Mouse (Mus musculus) kidney, postnatal 36 days (tissue): ENCODE measurements around the gene Abraxas1.

Experiments used
- DNase-seq, 2 experiments: peaks; one replicate each; pipeline ENCODE4 v3.0.0; 2021 to 2022; ENCODE audit warnings: mixed read lengths in 2 of 2

The Abraxas1 gene

DNA sequence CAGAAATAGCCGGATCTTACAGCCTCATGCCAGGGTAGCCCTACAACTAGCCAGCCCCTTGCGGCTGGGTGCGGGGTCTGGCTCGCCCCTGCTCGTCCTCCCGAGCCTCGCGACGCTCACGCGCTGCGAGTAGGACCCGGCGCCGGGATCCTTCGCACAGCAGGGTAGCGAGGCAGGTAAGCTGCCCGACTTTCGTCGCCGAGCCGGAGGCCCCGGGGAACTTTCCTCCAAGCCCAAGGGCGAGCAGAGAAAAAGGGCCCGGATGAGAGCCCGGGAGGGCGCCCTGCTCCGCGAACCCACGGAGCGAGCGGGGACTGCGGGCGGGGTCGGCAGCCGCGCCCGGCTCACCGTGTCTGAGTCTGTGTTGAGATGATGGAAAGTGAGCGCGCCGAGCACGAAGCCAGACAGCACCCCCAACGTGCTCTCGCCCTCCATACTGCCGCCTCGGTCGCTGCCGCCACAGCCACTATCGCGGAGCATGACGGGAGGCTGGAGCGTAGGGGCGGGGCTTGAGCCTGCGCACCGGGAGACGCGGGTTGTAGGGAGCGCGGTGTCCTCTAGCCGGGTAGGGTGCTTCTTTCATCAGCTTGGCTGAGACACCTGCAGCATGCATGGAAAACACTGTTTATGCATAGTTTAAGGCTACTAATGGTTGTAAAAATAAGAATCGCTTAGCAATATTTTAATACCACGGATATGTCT, at the start of gene Abraxas1:
Gene Abraxas1, minus strand, starts transcription at position 483 of the 702 bp plus-strand sequence.
- DNase-seq: peak; percentile 86 to 95

DNA sequence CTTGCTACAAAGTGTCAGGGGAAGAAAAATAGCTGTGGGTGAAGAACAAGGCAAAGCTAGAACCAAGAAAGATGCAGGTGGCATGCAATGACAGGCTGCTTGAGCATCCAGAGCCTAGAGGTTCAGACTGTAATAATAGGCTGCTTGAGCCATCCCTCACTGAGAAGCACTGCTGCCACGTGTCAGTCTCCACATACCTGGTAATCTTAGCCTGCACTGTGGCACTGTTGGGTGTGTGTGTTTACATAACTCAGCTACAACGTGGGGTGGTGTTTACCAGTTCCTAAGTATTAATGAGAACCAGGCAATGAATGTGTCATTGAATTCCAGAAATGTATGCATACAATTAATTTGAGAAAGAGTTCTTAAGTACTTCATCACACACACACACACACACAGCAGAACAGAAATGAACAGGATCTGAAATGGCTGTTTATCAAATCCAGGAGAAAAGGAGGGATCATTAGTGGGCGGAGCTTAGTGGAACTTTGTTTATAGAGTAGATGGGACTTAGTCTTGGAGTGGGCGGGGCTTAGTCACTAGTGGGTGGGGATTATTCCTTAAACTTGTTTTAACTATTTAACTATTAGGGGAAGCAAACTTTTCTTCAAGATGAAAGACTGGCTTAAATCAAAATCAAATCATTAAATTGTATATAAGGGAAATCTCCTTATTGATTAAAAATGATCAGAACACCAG, 48.6 kb upstream of the Abraxas1 start:
- DNase-seq: no peak

DNA sequence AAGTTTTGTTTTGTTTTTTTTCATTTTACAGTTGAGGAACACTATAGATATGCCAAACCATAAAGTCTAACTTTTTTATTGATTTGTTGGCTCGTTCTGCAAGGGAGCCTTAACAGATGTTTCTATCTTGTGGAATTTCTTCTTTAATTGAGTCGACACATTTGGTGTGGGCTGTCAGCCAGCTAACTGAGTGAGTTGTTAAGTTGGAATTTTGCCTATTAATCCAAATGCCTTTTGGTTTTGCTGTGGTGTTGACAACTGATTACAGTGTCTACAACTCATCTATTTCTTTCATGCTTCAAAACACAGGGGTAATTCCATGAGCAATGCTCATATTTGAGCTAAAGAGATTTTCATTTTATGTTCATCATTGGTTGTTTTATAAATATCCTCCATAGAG, 45.4 kb upstream of the Abraxas1 start:
- peak in 1 of 2 experiments; percentile 36 for DNase-seq

DNA sequence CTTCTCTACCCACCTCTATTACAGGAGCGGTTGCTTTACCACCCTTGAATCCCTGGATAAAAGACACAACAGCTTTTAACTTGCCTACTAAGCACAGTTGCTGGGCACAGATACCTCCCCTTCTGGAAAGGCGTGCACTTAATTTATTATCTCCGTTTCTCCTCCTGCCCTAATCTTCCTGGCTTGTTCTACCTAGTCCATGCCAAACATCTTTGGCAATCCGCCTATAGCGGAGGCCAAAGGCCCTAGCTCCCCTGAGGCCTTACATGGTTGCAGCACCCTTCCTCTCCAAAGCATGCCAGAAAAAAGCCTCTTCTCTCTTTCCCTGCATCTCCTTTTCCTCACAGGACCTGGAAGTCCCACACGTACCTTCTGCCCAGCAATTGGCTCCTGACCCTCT, 43.7 kb upstream of the Abraxas1 start:
- DNase-seq: peak; percentile 42 to 49

DNA sequence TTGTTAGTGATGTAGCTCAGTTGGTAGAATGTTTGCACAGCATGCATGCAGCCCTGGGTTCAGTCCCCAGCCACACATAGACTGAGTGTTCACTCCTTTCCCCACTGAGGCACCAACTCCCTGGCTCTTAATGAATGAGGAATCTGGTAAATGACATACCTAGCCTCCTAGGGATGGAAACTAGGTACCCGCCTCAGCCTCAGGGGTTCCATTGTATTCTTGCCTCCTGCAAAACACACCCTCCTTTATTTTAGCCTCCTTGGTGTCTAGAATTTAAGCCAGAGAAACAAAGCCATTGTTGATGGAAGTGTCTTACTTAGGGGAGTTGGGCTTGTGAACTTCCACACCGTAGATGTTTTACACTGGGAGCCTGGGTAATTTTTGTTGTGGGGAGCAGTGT, 42.3 kb upstream of the Abraxas1 start:
- no peak for DNase-seq

DNA sequence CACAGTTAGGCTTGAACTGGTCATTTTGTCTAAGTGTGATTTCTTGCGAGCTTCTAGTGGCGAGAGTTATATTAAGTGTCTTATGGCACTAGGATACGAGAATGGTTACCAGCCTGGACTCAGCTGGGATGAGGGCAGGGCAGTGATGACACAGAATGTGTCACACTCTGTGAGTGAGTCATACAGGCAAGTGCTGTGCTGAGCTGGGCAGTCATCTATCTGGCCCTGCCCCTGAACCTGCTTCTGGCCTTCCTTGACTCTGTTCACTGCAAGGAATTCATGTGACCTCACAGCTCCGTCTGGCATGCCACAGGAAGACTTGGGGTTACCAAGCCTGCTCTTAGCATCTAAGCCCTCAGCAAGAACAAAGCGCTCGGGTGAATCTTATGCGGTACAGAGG, 41.0 kb upstream of the Abraxas1 start:
- DNase-seq: no peak

DNA sequence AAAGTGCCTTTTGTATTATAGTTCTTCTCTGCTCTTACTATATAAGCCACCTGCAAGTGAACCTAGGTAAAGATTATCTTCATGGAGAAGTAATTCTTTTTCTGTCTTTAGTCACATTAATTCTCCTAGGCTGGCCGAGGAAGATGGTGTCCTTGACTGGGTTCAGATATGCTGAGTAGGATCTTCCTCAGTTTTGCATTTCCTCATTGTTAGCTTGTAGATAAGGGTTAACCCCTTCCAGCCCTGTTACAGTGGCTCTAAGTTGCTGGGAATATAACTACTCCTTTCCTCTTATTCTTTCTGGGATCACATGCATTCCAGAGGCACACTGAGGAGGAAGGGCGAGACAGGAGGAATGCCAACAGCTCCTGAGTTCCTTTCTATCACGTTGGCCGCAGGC, 40.4 kb upstream of the Abraxas1 start:
- no peak for DNase-seq

DNA sequence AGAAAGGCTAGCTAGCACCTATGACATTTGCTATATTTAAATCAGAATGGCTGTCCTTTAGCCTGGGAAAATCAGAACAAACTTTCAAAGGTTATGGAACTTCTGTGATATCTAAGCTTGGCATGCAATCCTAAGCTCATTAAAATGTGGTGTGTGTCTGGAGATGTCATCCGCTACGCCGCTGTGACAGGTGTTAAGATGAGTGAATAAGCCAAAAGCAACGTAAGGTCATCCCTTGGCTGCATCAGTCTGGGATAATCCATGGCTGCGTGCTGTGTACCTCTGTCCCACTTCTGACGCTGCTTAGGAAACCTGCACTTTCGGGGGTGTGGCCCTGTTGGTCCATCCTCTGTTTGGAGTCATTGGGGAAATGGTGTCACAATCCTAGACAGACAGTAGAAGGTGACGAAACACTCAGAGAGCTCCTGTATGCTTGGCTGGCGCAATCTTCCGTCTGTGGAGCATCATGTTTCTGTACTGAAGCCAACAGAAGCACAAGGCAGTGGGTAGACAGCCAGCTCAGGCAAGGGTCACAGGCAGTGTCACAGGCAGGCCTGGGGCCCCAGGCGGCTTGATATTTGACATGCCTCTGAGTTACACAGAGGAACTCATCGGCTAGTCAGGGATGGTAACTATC, 39.8 kb upstream of the Abraxas1 start:
- DNase-seq: peak; percentile 35 to 36

DNA sequence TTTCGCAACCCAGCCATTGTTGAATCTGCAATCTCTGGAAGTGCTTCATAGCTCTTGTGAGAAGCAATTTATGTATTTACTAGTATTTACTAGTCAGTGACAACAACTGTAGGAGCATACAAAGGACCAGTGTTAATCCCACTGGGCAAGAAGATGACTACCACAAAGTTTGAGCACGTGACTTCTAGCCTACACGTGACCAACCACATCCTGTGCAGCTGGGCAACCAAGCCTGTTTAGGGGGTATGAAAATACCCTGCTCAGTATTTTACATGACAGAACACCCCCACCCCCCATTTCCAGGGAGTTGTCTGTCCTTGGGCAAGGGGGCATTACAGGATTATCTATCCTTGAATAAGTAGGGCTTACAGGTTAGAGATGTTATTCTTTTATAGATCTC, 35.8 kb upstream of the Abraxas1 start:
- no peak for DNase-seq

DNA sequence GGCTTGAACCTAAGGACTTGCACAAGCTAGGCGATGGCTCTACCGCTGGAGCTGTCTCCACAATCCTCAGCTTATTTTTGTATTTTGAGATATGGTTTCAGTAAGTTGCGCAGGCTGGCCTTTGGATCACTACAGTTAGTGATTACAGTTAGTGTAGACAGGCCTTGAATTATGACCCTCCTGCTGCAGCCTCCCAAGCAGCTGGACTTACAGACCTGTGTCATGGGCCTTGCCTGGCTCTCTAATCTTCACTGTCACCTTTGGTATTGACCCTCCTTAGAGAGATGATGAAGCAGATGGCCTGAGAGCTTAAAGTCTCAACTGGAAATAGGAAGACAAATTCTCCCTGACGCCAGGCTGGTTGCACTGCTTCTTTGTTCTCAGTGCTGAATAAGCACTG, 33.2 kb upstream of the Abraxas1 start:
- no peak for DNase-seq

DNA sequence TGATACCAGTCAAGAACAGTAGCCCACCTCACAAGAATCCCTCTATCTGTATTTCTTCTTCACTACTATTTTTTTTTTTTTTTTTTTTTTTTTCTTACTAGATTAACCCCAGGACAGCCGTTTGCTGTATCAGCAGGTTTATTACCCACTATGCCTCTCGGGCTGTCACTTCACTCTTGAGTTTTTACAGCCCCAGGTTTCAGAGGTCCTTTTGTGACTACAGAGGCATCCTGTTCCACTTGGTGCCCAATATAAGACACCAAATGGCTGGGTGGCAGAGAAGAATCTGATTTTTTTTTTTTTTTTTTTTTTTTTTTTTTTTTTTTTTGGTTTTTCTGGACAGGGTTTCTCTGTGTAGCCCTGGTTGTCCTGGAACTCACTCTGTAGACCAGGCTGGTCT, 26.4 kb upstream of the Abraxas1 start:
- DNase-seq: no peak

DNA sequence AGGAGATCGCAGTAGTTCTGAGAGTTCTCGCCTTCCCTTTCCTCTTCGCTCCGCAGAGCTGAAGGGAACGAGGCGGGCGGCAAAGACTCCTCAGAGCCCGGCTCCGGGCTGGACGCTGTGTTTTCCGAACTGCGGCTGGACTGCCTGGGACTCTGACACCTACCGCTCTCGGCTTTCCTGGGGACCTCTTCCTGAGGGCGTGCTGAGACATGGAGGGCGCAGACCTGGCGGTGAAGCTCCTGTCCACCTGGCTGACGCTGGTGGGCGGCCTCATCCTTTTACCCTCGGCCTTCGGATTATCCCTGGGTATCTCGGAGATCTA, 25.8 kb upstream of the Abraxas1 start:
- peak; percentile 6 to 51 for DNase-seq

DNA sequence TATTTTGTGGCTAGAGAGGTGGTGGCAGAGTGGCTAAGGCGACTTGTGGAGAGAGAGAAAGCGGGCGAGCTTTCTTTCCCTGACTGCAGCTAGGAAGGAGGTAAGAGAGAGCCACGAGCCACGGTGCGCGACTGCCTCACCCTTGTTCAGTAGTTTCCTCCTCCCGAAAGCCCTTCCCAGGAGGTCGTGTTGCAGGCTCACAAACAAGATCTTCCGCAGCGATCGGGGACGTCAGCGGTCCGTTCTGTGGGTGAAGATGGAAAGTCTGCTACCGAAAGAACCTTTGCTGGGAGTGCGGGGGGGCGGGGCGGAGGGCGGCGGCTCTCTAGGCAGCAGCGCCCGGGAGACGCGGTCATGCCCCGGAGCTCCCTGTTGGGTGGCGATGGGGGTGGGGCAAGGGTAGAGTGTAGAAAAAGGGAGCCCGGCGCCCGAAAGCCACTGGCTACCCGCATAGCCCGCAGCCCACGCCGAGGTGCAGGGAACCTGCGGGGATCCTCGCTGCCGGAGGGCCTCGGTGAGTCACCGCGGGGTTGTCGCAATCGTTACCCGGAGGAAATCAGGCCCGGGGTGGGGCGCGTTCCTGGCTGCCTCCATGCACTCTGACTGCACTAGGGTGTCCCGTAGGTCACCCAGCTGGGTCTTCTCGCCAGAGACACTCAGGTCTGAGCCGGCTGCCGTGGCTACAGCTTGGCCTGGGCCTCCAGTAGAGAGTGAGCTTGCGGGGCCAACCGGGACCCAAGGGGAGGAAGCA, 25.3 kb upstream of the Abraxas1 start:
- DNase-seq: peak; percentile 68 to 85

DNA sequence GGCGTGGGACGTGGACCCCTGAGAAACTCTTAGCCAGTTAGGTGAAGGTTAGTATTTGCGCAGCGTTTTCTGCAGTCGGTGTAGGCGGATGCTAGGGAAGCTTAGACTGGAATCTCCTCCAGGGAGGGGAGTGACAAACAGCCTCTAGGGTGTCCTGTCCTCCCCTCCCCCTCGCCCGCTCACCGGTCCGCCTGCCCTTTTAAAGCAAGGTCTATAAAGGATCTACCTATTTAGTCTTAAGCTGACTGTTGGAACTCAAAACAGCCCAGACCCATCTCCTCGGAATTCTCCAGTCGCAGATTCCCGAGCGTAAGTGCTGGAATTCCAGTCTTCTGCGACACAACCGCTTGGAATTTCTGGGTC, 24.7 kb upstream of the Abraxas1 start, which contains the start of gene Gpat3:
Gene Gpat3, plus strand, starts transcription at position 229 of the 363 bp plus-strand sequence.
- DNase-seq: peak; percentile 40 to 65

DNA sequence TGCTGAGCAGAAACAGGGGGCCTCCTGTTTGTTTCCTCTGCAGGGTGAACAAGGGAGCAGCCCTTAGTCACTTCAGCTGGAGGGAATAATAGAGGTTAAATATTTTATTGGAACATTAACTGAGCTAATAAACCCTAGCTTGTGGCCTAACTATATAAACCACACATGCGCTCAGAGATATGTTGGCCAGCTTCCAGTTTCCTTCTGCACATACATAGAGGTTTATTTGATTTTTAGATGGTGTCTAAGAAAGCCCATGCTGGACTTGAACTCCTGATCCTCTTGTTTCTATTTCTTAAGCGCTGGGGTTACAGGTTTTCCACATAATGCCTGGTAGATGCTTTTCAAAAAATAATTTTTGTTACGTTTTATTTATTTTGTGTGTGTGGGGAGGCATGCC, 23.7 kb upstream of the Abraxas1 start:
- no peak for DNase-seq

DNA sequence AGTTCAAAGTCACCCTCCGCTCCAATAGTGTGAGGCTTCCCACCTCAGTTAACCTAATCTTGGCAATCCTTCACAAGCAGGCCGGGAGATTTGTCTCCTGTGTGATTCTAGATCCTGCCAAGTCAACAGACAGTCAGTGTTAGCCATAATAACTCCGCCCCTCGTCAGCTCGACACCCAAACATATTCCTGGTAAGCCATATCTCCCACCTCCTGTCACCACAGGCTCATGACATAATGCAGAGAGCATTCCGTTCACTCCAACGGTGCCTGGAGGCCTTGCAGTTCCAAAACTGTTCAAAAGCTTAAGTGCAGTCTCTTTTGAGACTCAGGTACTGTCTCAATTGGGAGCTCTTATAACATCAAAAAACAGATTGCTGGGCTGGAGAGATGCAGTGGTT, 17.1 kb upstream of the Abraxas1 start:
- DNase-seq: no peak

DNA sequence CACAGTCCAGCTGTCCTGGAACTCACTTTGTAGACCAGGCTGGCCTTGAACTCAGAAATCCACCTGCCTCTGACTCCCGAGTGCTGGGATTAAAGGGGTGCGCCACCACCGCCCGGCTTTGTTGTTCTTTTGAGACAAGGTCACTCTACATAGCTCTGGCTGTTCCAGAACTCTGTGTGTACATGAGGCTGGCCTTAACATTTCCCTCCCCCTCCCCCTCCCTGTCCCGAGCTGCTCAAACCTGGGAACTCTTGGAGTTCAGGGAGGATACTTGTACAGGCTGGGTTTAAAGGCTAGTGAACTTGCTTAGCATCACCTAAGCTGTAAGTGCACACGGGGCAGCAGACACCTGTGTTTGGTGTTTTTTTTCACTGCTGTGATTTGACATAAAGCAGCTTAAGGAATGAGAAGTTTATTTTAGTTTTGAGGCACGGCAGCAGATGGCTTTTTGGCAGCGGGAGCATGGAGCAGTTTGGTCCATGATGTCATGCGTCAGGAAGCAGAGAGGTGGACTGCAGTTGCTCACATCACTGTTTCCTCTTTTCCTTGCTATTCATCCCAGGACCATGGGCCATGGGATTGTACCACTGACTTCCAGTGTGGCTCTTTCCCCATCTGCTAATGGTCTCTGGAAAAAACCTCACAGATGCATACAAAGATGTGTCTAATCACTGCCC, 15.2 kb upstream of the Abraxas1 start:
- no peak for DNase-seq

DNA sequence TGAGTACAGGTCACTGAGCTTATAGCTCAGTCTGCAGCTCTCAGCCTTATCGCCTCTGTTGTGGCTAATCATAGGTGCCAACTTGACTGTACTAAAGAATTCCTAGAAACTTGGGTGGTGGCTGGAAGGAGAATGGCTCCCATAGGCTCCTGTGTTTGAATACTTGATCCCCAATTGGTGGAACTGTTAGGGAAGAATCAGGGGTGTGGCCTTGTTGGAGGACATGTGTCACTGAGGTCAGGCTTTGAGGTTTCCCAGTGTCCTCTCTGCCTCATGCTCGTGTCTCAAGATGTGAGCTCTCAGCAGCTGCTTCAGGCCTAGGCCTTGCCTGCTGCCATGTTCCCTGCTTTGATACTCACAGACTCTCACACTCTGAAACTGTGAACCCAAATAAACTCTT, 13.1 kb upstream of the Abraxas1 start:
- DNase-seq: no peak

DNA sequence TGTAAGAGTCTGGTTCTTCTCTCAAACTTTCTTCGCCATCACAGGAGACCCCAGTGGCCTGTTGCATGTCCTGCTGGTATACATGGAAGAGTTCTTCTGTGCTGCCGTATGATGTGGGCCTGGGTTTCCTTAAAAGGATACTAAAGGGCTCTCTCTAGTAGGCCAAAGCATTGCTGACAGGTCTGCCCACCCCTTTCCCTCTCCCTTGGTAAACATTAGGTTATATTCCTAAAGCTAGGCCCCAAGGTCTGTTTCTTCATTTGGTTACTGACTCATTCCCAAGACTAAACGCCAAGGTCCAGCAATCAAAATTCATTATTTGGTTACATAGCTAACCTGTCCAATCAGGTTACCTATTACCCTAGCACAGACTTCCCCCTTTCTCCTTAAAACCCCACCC, 11.9 kb upstream of the Abraxas1 start:
- no peak for DNase-seq

DNA sequence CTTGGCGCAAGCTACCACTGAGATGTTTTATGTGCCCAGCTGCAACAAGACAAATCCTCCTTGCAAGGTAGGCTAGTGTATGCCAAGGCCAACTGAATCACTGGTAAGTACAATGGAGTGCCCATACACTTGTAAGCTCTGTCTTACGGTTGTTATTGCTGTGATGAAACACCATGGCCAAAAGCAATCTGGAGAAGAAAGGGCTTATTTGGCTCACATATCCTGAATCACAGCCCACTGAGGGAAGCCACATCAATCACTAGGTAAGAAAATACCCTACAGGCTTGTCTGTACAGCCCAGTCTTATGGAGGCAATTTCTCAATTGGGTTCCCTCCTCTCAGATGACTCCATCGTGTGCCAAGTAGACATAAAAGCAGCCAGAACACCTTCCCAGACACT, 7.9 kb upstream of the Abraxas1 start:
- DNase-seq: no peak

DNA sequence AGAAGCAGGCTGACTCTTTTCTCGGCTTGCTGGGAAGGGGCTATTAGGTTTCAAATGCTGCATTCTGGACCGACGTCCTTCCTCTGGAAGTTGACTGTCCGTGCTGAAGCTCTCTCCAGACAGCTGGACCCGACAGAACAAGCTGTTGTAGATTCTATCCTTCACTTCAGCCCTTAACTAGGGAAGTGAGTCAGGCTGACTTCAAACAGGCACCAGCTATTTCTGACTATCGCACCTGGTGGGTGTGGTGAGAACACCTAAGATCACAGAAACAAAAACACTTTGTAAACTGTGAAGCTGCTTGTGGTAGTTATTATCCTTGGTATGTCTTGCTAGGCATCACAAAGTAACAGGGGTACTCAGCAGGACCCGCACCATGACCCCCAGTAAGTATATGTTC, 5.8 kb upstream of the Abraxas1 start:
- DNase-seq: no peak

DNA sequence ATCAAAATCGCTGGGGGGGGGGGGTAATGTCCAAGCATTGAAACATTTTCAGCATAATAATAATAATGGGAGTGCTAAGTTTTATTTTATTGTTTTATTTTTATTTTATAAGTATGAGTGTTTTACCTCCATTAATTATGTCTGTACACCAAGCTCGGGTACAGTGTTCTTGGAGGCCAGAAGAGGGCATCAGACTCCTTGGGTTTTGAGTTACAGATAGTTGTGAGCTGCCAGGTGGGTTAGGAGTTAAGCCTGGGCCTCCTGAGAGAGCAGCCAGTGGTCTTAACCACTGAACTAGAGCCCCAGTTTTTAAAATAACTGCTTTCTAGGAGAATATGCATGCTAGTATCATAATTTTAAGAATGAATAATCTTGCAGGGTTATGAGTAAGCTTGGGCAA, 5.2 kb upstream of the Abraxas1 start:
- DNase-seq: peak; percentile 25

DNA sequence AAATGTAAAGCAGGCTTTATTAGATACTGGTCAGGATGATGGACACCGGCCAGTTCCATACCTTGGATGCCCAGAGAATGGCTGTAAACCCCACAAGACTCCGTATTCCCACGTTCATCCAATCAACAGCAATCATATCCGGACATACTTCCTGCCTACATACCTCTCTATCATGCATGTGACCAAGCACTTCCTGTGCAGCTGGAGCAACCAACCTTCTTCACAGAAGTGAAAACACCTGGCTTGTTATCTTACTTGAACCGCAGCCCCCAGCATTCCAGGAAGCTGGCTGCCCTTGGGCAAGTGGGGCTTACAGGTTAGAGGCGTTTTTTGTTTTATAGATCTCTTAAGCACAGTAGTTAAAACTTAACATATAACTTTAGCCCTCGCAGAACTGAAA, 2.1 kb upstream of the Abraxas1 start:
- no peak for DNase-seq
